Mouse (Mus musculus): ENCODE measurements around the gene Cc2d1a.

DNA sequence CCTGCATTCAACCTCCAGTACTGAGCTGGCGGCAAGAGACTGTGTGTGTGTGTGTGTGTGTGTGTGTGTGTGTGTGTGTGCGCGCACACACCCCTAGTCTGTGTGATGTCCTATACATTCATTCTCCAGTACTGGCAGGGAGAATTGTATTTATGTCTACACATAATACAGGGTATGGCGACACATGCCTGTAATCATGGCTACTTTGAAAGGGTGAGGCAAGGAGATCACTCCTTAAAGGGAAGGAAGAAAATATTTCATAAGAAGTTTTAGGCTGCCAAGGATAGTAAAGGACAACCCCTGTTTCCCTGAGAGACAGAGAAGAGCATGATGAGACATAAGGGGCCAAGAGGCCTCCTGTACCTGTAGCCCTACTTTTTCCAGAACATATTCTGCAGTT, 9.9 kb upstream of the Cc2d1a start:
- TF ChIP-seq CTCF (IDR thresholded peaks at IDR 0.05; ENCODE audit: extremely low read depth, insufficient read depth, low read length) (no peak), POLR2A (IDR thresholded peaks at IDR 0.05; ENCODE audit: extremely low read depth, insufficient read depth, low read length) (no peak)

Measured in cortical plate, adult 2 months (tissue).